Mouse (Mus musculus) c-Kit-positive CD71-positive TER-119-positive erythroid progenitor cells, embryonic 14.5 days (primary cell): ENCODE results near the gene Vmn2r80.
"Not testable (repeated sequence)": the region's sequence is repeated elsewhere in the genome, so short reads cannot be mapped to it uniquely, and the experiment has no call there.

Source experiments
- DNase-seq: peaks from one replicate; pipeline ENCODE4 v3.0.0-alpha.2; 2013; ENCODE audit warnings: low spot score

The Vmn2r80 gene

DNA sequence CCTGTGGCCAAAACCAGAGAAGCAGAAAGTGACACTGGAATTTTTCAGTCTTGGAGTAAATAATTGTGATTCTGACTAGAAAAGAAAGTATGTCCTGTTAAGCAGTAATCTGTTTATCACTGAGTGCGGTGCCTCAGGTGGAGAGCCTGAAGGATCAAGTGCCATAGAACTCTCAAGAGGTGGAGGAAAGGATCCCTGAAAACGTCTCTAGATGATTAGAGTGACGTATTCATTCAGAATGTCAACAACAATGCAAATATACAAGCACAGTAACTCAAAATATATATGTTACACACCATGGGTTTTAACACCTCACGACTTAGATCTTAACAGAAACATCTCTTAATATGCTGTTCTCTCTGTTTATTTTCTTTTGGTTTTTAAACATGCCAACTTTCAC, at the start of gene Vmn2r80:
TSS of gene Vmn2r80 (plus strand) at position 301 of the 400 bp plus-strand sequence.
- not testable (repeated sequence) for DNase-seq

DNA sequence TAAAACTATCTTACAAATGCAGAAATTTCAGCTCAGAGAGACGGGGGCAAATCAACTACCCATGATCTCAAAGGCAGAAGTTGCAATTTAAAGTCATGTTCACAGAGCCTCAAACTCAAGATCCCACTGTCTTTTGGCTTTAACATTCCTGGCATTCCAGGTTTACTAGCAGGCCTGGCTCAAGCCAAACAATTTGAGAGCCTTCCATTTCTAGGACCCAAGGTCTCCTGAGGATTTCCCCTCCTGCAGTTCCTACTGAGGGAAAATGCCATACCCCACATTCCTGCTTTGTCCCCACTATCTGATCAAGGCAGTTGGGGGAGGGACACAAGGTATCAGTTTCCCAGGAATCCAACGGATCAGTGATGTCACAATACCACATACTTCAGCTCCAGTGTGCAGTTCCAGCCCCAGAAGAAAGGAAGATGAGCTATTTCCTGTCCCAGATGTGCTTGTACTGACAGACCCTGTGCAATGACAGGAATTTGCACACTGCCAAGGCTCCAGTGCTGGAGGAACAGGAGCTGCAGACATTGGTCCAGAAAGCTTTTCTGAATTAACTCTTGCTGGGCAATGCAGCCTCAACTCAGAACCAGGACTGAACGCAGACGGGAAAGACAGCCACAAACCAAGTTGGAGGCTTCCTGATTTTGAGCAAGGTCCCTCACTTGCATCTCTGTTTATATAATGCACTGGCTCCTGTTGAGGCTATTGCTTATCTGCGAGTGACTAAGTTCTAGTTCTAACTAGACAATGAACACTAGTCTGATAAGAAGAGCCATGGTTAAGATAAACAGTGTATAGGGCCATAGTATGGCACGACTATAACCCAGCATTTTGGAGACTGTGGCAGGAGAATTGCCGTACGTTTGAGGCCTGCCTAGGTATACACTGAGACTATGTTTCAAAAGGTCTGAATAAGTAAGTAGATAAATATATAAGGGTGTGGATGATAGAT, 42.0 kb upstream of the Vmn2r80 start:
- no peak for DNase-seq

DNA sequence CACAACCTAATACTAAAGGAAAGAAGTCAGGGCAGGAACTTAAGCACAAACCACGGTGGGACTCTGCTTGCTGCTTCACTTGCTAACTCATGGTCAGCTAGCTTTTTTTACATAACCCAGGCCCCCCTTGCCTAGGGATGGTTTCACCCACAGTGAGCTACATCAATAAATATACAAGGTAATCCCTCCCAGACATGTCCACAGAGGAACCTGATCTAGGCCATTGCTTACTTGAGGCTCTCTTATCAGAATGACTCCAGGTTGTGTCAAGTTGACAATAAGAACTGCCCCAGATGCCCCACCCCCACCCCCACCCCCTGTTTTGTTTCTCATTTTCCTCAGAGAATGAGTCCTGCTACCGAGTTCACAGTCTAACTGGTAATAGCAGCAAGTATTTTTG, 41.0 kb upstream of the Vmn2r80 start:
- no peak for DNase-seq

DNA sequence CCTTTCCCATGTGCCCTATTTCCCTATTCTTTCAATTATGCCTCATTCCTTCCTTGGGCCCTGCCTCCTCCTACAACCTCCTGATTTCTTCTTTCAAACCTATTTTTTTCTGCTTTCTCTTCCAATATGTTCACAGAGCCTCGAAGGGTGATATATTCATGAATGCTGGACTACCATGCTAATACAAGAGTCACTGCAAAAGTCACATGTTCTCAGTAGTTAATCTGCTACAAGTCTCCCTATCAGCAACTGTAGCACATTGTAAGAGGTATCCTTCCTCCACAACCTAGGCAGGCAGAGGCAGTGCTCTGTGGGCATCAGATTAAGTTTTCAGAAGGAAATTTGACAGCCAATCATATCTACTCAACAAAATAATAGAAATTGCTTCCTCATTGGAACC, 39.4 kb upstream of the Vmn2r80 start:
- DNase-seq = no peak

DNA sequence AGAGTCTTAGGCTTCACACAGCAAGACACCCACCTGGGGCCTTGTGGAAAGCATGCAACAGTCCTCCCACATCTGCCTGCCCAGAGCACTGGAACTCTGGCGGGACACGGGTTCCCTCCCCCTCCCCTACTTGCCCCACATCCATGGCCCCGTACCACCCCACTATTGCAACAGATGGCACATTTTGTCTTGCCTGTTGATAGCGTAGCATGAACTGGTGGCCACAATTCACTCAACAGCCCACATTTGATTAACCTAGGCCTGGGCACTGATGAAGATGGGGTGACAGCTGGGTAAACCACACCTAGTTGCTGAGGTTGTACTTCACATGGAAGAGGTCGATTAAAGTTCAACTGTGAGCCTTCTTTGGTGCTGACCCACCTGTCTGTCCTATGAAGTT, 38.1 kb upstream of the Vmn2r80 start:
- DNase-seq = no peak

DNA sequence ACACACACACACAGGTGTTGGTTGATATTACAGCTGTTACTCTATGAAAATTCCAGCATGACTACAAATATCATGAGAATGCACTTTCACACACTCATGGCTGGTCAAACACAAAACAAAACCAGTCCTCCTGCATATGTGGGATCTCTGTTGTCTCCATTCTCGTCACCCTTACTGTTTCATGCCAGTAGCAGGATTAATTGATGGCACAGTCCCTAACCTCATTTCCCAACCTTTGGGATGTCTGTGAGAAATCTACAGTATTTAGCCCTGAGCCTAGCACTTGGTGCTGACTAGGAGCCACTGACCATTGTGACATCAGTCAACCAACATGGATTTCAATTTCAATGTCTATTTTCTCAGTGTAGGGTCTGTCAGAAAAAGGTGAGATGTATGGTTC, 33.5 kb upstream of the Vmn2r80 start:
- no peak for DNase-seq

DNA sequence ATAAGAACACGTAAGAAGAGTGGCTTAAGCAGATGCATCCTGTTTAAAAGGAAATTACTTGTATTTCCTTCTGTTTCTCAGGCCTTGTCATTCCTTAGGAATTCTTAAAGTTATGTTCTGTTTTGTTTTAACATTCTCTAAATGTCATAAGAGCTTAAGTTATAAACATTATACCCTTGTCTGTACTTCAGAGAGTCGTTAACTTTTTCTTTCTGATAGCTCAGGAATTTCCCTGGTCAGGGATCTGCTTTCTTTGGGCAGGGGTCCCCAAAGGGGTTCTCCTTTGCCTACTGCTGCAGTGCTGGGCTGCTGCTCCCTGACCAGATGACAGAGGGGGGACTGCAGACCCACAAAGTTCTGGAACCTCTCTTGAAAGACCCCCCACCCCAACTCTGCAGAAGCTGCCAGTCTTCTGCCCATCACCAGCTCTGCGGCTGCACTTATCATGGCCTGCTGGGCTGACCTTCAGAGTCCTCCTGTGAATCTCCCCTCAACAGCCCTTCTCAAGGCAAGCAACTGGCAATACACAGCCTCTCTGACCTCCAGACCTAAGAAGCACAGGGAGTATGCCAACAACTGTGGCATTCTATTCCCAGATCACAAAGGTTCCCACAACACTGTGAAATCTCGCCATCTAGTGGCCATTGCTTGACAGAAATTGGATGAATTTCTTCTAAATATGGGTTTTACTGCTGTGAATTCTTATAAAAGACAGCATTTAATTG, 32.3 kb upstream of the Vmn2r80 start:
- DNase-seq = peak; percentile 34

DNA sequence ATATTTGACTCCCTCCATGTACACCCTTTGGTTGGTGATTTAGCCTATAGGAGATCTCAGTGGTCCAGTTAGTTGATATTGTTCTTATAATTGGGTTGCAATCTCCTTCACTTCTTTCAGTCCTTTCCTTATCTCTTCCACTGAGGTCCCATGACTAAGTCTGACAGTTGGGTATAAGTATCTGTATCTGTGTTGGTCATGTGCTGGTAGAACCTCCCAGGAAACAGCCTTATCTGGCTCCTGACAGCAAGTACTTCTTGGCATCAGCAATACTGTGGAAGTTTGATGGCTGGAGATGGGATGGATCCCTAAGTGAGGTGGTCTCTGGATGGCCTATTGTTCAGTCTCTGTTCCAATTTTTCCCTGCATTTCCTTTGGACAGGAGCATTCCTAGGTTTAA, 3.0 kb downstream of the Vmn2r80 start:
- no peak for DNase-seq

DNA sequence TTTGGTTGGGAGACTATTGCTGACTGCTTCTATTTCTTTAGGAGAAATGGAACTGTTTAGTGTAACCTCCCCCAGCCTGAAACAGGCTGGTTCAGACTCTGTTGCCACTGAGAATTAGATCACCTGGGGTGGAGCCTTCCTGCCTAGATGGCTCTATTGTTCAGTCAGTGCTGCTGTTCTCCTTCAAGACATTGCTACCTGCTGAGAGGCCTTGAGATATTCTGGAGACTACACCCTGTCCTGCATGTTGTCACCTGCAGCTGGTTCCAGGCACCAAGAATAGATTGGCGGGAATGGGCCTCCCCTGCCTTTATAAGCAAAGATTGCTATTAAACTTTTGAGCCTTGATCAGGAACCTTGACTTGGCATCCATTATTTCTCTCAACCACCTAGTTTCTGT, 51.4 kb downstream of the Vmn2r80 start:
- DNase-seq = not testable (repeated sequence)

DNA sequence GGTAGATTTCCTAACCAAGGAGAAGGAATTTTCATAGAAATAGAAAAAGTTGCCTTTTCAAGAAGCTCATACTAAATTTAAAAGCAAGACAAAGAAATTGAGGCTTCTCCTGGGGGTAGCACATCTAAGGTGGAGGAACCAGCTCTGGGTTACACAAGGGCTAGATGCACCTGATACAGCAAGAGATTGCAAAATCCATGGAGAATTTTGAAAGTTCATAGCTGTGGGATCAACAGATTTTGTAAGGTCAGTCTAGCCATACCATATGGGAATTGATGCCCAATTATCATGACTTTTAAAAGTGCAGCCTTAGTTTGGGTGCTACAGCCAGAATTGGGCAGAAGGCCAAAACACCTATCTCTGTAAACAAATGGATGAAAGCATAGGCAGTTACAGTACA, 71.9 kb downstream of the Vmn2r80 start:
- DNase-seq = no peak

DNA sequence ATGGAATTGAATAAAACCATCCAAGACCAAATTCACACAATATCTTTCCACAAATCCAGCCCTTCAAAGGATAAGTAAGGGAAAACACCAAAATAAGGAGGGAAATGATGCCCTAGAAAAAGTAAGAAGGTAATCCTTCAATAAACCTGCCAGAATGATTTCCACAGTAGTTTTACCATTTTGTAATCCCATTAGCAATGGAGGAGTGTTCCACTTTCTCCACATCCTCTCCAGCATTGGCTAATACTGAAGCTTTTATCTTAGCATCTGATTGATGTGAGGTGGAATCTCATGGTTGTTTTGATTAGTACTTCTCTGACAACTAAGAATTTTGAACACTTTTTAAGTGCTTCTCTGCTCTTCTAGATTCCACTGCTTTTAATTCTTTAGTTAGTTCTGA, 73.0 kb downstream of the Vmn2r80 start:
- no peak for DNase-seq

DNA sequence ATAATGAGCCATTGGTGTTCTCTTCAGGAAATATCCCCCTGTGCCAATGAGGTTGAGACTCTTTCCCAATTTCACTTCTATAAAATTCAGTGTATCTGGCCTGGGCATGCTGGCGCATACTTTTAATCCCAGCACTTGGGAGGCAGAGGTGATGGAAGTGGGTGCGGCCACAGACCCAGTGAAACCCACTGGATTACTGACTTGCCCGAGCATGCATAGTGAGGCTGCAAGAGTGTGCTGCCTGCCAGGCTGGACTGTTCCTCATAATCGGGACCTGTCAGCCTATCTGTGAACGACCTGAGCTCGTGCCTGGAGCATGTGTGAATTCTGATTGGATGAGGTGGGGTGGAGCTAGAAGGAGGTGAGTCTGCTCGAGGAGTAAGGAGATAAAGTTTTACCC, 73.6 kb downstream of the Vmn2r80 start:
- no peak for DNase-seq
